Mouse (Mus musculus) lung, embryonic 16.5 days (tissue): ENCODE data around the gene Nek11. TPM values are rescaled to one million over a fixed set of nuclear protein-coding genes. Genes with fewer than 3 reads are reported as not detected.

Experiments
- ATAC-seq: fragments of 200-750 bp; cut with Nextera tagmentation; 2 replicates; pipeline ENCODE4 v1.8.0; 2017; ENCODE audit warnings: low read depth, mild to moderate bottlenecking, moderate library complexity
- H3K27ac ChIP-seq: fragments of 300-500 bp; sonication (generic); 2 replicates; pipeline ENCODE4 v1.5.1; 2014; ENCODE audit warnings: mild to moderate bottlenecking, control low read depth, low read length
- H3K27me3 ChIP-seq: fragments of 300-500 bp; sonication (generic); 2 replicates; pipeline ENCODE4 v1.6.1; 2014; ENCODE audit warnings: low read depth, low read length, mixed read lengths; ENCODE audit not compliant: control insufficient read depth, insufficient read depth
- H3K36me3 ChIP-seq: fragments of 300-500 bp; sonication (generic); 2 replicates; pipeline ENCODE4 v1.6.1; 2014; ENCODE audit warnings: low read length; ENCODE audit not compliant: control insufficient read depth, insufficient read depth
- H3K4me1 ChIP-seq: fragments of 300-500 bp; sonication (generic); replicated peaks from 2 replicates; pipeline ENCODE4 v1.6.1; 2014; ENCODE audit warnings: low read length, mixed read lengths; ENCODE audit not compliant: control insufficient read depth, insufficient read depth
- H3K4me2 ChIP-seq: fragments of 300-500 bp; sonication (generic); 2 replicates; pipeline ENCODE4 v1.6.1; 2014; ENCODE audit warnings: low read depth, low read length, control low read depth
- H3K4me3 ChIP-seq: fragments of 300-500 bp; sonication (generic); 2 replicates; pipeline ENCODE4 v1.5.1; 2014; ENCODE audit warnings: mild to moderate bottlenecking, low read length, control low read depth
- H3K9ac ChIP-seq: fragments of 300-500 bp; sonication (generic); 2 replicates; pipeline ENCODE4 v1.6.1; 2014; ENCODE audit warnings: low read length, control low read depth
- H3K9me3 ChIP-seq: fragments of 300-500 bp; sonication (generic); 2 replicates; pipeline ENCODE4 v1.6.1; 2016; ENCODE audit warnings: low read length; ENCODE audit not compliant: control insufficient read depth
- WGBS: fragments of 180-500 bp; shearing (Covaris S2); extraction: QIAGEN DNeasy Blood & Tissue Kit; methylation state at CpG from one replicate; pipeline ENCODE4 v1.1.7; 2014; 5-methylcytosine and 5-hydroxymethylcytosine counted together
- polyA plus RNA-seq: library from polyadenylated mRNA; unstranded; fragments of >200 nt; fragmentation: Nextera tagmentation; extraction: Ambion mirVana; gene quantifications from 2 replicates; pipeline ENCODE4 v1.2.1, GENCODE M21; 2015

Nek11 gene
- polyA plus RNA-seq, 1 experiment from 2014 or later: 2.1 TPM

GRCm38 (mm10) chr9:105252349-105253041 is 142.8 kb downstream of the Nek11 start:
- 67% methylated on average over 4 of the region's 4 CpGs for WGBS
- Histone ChIP-seq H3K4me1 (no peaks in the 10 kb centered on the region), H3K27ac (no peak overlapping the region), H3K9ac (no peak overlapping the region), H3K27me3 (no peaks in the 10 kb centered on the region), H3K36me3 (no peaks in the 10 kb centered on the region), H3K4me3 (no peak overlapping the region), H3K4me2 (no peak overlapping the region), H3K9me3 (no peaks in the 10 kb centered on the region)
- no peak for ATAC-seq

GRCm38 (mm10) chr9:105251256-105251655 is 144.1 kb downstream of the Nek11 start:
- WGBS: 92% methylated on average over 4 of the region's 4 CpGs
- Histone ChIP-seq H3K4me2 (no peak overlapping the region), H3K9me3 (no peaks in the 10 kb centered on the region), H3K4me1 (no peaks in the 10 kb centered on the region), H3K4me3 (no peak overlapping the region), H3K9ac (no peak overlapping the region), H3K27ac (no peak overlapping the region), H3K36me3 (no peaks in the 10 kb centered on the region), H3K27me3 (no peaks in the 10 kb centered on the region)
- no peak for ATAC-seq

DNA sequence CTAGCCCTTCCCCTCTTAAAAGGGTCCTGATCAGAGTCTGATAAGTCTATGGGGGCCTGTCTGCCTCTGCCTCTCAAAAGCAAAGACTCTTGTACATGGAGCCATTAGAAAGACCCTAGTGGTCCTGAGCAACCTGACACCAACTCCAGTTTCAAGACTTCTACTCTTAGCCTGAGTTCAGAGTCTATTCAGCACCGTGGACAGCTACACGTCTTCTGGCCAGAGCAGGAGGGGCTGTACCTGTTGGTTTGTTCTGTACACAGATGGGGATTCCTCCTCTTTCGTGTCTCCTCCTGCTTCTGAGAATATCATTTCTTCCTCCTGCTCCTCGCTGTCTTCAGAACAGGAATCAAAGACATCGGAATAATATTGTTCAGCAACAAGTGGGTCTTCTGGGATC is 151.3 kb downstream of the Nek11 start:
- no peak for ATAC-seq

DNA sequence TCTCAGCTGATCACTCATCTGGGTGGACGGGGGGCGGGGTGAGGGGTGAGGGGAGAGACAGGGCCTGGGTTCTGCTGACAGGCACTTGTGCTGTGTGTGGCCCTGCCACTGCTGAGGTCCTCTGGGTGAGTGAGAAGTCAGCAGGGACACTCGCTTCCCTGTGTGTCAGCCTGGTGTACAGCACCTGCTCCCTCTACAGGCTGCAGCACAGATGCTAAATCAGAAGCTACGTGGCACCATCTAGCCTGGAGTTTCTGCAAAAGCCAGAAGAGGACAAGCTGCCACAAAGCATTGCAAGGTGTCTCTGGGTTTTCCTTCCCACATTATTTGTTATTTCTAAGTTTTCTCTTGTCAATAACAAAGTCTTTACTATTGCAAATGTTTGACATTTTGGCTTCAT is 180.9 kb downstream of the Nek11 start:
- H3K27ac ChIP-seq: no peak overlapping the region
- H3K4me2 ChIP-seq: no peak overlapping the region
- H3K36me3 ChIP-seq: no peaks in the 10 kb centered on the region
- H3K4me1 ChIP-seq: no peaks in the 10 kb centered on the region
- H3K4me3 ChIP-seq: no peak overlapping the region
- no peak overlapping the region for H3K9ac ChIP-seq
- no peaks in the 10 kb centered on the region for H3K27me3 ChIP-seq
- ATAC-seq: no peak
- H3K9me3 ChIP-seq: no peaks in the 10 kb centered on the region
- WGBS: 32% methylated on average over 4 of the region's 4 CpGs

More for the DNA sequence above, 151.3 kb downstream of the Nek11 start:
- no peaks in the 10 kb centered on the region for H3K4me1 ChIP-seq
- no peak overlapping the region for H3K4me2 ChIP-seq
- H3K27ac ChIP-seq: no peak overlapping the region
- no peaks in the 10 kb centered on the region for H3K36me3 ChIP-seq
- no peak overlapping the region for H3K4me3 ChIP-seq
- no peak overlapping the region for H3K9ac ChIP-seq
- H3K9me3 ChIP-seq: no peaks in the 10 kb centered on the region
- no peaks in the 10 kb centered on the region for H3K27me3 ChIP-seq
- WGBS: 27% methylated on average over 5 of the region's 5 CpGs

DNA sequence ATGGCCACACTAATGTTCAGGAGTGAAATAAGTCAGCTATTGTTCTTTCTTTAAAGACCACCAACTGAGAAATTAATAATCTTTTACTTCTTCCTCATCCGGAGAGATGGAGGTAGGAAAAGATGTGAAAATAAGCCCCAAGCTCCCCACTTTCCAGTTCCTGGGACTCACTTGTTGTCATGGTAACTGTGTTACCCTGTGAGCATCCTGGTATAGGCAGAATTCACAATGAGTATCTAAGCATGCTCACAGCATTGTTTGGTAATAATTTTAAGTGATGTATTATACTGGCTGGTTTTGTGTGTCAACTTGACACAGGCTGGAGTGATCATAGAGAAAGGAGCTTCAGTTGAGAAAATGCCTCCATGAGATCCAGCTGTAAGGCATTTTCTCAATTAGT is 195.0 kb downstream of the Nek11 start:
- no peaks in the 10 kb centered on the region for H3K36me3 ChIP-seq
- no peak overlapping the region for H3K27ac ChIP-seq
- no peaks in the 10 kb centered on the region for H3K27me3 ChIP-seq
- H3K9me3 ChIP-seq: no peaks in the 10 kb centered on the region
- no peak for ATAC-seq
- no peak overlapping the region for H3K4me2 ChIP-seq
- 70% methylated on average over 1 of the region's 1 CpGs for WGBS
- H3K9ac ChIP-seq: no peak overlapping the region
- H3K4me1 ChIP-seq: no peaks in the 10 kb centered on the region
- no peak overlapping the region for H3K4me3 ChIP-seq

- no peak overlapping the region for H3K27ac ChIP-seq
- H3K9me3 ChIP-seq: no peaks in the 10 kb centered on the region
- H3K4me3 ChIP-seq: no peak overlapping the region
- no peaks in the 10 kb centered on the region for H3K36me3 ChIP-seq
- H3K4me1 ChIP-seq: no peaks in the 10 kb centered on the region
- H3K9ac ChIP-seq: no peak overlapping the region
- ATAC-seq: no peak
- no peak overlapping the region for H3K4me2 ChIP-seq
- 66% methylated on average over 3 of the region's 3 CpGs for WGBS
- no peaks in the 10 kb centered on the region for H3K27me3 ChIP-seq
These were observed 208.6 kb downstream of the Nek11 start for GRCm38 (mm10) chr9:105186725-105187124.

DNA sequence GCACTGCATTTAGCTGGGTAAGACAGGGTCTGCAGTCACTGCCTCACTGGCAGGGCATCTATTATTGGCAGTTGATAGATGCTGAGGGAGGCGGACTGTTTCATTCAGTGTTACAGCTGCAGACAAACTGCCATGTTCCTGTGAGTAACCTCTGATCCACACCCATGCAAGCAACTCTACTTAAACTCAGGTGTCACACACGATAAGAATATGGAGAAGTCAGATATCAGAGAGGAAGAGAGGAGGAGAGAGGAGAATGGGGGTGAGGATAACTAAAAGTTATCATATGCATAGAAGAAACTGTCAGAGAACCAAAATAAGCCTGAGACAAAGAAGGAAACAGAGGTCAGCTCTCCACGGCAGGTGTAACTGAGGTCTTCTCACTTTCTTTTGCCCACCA is 212.9 kb downstream of the Nek11 start:
- ATAC-seq: no peak
- no peaks in the 10 kb centered on the region for H3K36me3 ChIP-seq
- no peak overlapping the region for H3K9ac ChIP-seq
- H3K4me1 ChIP-seq: no peaks in the 10 kb centered on the region
- no peak overlapping the region for H3K27ac ChIP-seq
- no peaks in the 10 kb centered on the region for H3K9me3 ChIP-seq
- no peak overlapping the region for H3K4me3 ChIP-seq
- H3K4me2 ChIP-seq: no peak overlapping the region
- H3K27me3 ChIP-seq: no peaks in the 10 kb centered on the region
- 82% methylated on average over 3 of the region's 3 CpGs for WGBS

GRCm38 (mm10) chr9:105144992-105145391 is 250.3 kb downstream of the Nek11 start, which contains the start of gene 1700080E11Rik:
TSS of gene 1700080E11Rik (minus strand) at chr9:105145092.
- no peak within 1 kb of the TSS for H3K4me3 ChIP-seq
- H3K9me3 ChIP-seq: no peaks in the 10 kb centered on the region
- H3K4me2 ChIP-seq: no peak within 1 kb of the TSS
- H3K9ac ChIP-seq: no peak within 1 kb of the TSS
- WGBS: 73% methylated on average over 6 of the region's 6 CpGs
- no peaks in the 10 kb centered on the region for H3K27me3 ChIP-seq
- ATAC-seq: no peak
- H3K4me1 ChIP-seq: no peaks in the 10 kb centered on the region
- no peaks in the 10 kb centered on the region for H3K36me3 ChIP-seq
- no peak within 1 kb of the TSS for H3K27ac ChIP-seq

GRCm38 (mm10) chr9:105139204-105139603 is 256.1 kb downstream of the Nek11 start:
- ATAC-seq: no peak
- Histone ChIP-seq H3K4me1 (no peaks in the 10 kb centered on the region), H3K4me3 (no peak overlapping the region), H3K9ac (no peak overlapping the region), H3K9me3 (no peaks in the 10 kb centered on the region), H3K36me3 (no peaks in the 10 kb centered on the region), H3K27ac (no peak overlapping the region), H3K4me2 (no peak overlapping the region), H3K27me3 (no peaks in the 10 kb centered on the region)
- 56% methylated on average over 6 of the region's 6 CpGs for WGBS

- Histone ChIP-seq H3K27me3 (no peaks in the 10 kb centered on the region), H3K9me3 (no peaks in the 10 kb centered on the region)
These were observed 258.9 kb downstream of the Nek11 start for GRCm38 (mm10) chr9:105136404-105136803.

More at GRCm38 (mm10) chr9:105136404-105136803, 258.9 kb downstream of the Nek11 start:
- H3K4me3 ChIP-seq: no peak overlapping the region
- no peaks in the 10 kb centered on the region for H3K36me3 ChIP-seq
- 13% methylated on average over 1 of the region's 1 CpGs for WGBS
- no peak overlapping the region for H3K4me2 ChIP-seq
- ATAC-seq: no peak
- no peaks in the 10 kb centered on the region for H3K4me1 ChIP-seq
- no peak overlapping the region for H3K27ac ChIP-seq
- no peak overlapping the region for H3K9ac ChIP-seq
